ENCODE assay signal across 9 mouse cellular contexts in genomic region chr1:18057646-18058210, GRCm38 (mm10).
DNase-seq lines count a peak whose midpoint lies in the region; ATAC-seq and TF ChIP-seq lines count a peak whose summit lies in the region.
"Had no signal": no experiment of that assay in that cellular context is flagged by ENCODE, and none has a peak within 500 bp of the region (broad histone marks: within the 10 kb centered on the region; RNA-seq: fewer than 3 reads in every experiment).

No protein-coding gene starts in this region.

- H3K36me3 ChIP-seq in heart, embryonic 13.5 days = no peaks in the 10 kb centered on the region
- no peaks in the 10 kb centered on the region for H3K36me3 ChIP-seq in forebrain, postnatal 0 days (ENCODE audit: insufficient read depth)
- no peaks in the 10 kb centered on the region for H3K36me3 ChIP-seq in midbrain, embryonic 10.5 days

- 3% methylated on average over 26 of the region's 26 CpGs for WGBS in heart, embryonic 13.5 days
- under 1% methylated on average over 26 of the region's 26 CpGs for WGBS in forebrain, postnatal 0 days
- WGBS in midbrain, embryonic 10.5 days = under 1% methylated on average over 26 of the region's 26 CpGs

- H3K4me3 ChIP-seq in heart, embryonic 13.5 days = peak overlapping the region; percentile 61
- H3K4me3 ChIP-seq in forebrain, postnatal 0 days (ENCODE audit: low read depth, low read length) = peak overlapping the region; percentile 71
- peak overlapping the region; percentile 71 for H3K4me3 ChIP-seq in midbrain, embryonic 10.5 days

- no peak for TF ChIP-seq CTCF in forebrain, postnatal 0 days (IDR thresholded peaks at IDR 0.05; ENCODE audit: low read depth)

- peak overlapping the region; percentile 98 for H3K4me2 ChIP-seq in heart, embryonic 13.5 days
- H3K4me2 ChIP-seq in forebrain, postnatal 0 days (ENCODE audit: low read depth) = peak overlapping the region; percentile 94

- intact Hi-C loops in heart, postnatal 10 days (cut with DNase I) = no loop called here

- no peak for DNase-seq in heart, postnatal 10 days
- DNase-seq in brain, adult 2 months (ENCODE audit: low read depth, low spot score) = peak; percentile 32
- DNase-seq in forebrain, postnatal 0 days = peak; percentile 48
- DNase-seq in midbrain, embryonic 10.5 days (ENCODE audit: low spot score) = peak; percentile 45
- no peak for DNase-seq in adrenal gland, postnatal 25 days
- DNase-seq in cerebellum, adult 8-10 months = no peak

- H3K9ac ChIP-seq in heart, embryonic 13.5 days = peak overlapping the region; percentile 74
- H3K9ac ChIP-seq in forebrain, postnatal 0 days = peak overlapping the region; percentile 87

- ATAC-seq in heart, embryonic 13.5 days (ENCODE audit: extremely low read depth, insufficient number of reproducible peaks, low FRiP score, low TSS enrichment) = no peak
- peak; percentile 21 for ATAC-seq in forebrain, postnatal 0 days
- ATAC-seq in inflammation-experienced regulatory T-cells, adult 6 months = no peak
- ATAC-seq: Patski had no signal

- peaks cover 64% of the 10 kb centered on the region for H3K27me3 ChIP-seq in heart, embryonic 13.5 days (replicated peaks)
- H3K27me3 ChIP-seq in forebrain, postnatal 0 days (ENCODE audit: insufficient read depth, low read length) = peaks cover 8% of the 10 kb centered on the region
- peaks cover 58% of the 10 kb centered on the region for H3K27me3 ChIP-seq in midbrain, embryonic 10.5 days (ENCODE audit: low read depth, poor library complexity, severe bottlenecking)
- H3K27me3 ChIP-seq: Patski had no signal

- H3K4me1 ChIP-seq in heart, embryonic 13.5 days = peaks cover 12% of the 10 kb centered on the region
- peaks cover 9% of the 10 kb centered on the region; the same call in 1 of the 2 replicates for H3K4me1 ChIP-seq in forebrain, postnatal 0 days (ENCODE audit: insufficient read depth)
- H3K4me1 ChIP-seq in midbrain, embryonic 10.5 days = peaks cover 21% of the 10 kb centered on the region

- no peaks in the 10 kb centered on the region for H3K9me3 ChIP-seq in heart, embryonic 13.5 days
- H3K9me3 ChIP-seq in forebrain, postnatal 0 days (ENCODE audit: low read length) = no peaks in the 10 kb centered on the region
- H3K9me3 ChIP-seq in midbrain, embryonic 10.5 days (replicated peaks) = no peaks in the 10 kb centered on the region

- no peak overlapping the region for H3K27ac ChIP-seq in heart, embryonic 13.5 days (replicated peaks)
- H3K27ac ChIP-seq in forebrain, postnatal 0 days (ENCODE audit: low read depth, low read length) = peak overlapping the region; percentile 79; the same call in 1 of the 2 replicates
- peak overlapping the region; percentile 78 for H3K27ac ChIP-seq in midbrain, embryonic 10.5 days (replicated peaks)

Comparison
In these comparisons a context has a peak if more than half of its experiments do, and no peak if none do; other contexts are left out.
1. DNase-seq: peak in brain, adult 2 months (single experiment), forebrain, postnatal 0 days (single experiment) and midbrain, embryonic 10.5 days (single experiment); none in heart, postnatal 10 days (0 of 2), adrenal gland, postnatal 25 days (single experiment) and cerebellum, adult 8-10 months (single experiment).
2. Peak in every context shown above with its lines, with median percentiles within 50 percentile points of each other: H3K4me3 ChIP-seq.